ENCODE assay signal across 10 mouse cellular contexts in the genomic region with DNA sequence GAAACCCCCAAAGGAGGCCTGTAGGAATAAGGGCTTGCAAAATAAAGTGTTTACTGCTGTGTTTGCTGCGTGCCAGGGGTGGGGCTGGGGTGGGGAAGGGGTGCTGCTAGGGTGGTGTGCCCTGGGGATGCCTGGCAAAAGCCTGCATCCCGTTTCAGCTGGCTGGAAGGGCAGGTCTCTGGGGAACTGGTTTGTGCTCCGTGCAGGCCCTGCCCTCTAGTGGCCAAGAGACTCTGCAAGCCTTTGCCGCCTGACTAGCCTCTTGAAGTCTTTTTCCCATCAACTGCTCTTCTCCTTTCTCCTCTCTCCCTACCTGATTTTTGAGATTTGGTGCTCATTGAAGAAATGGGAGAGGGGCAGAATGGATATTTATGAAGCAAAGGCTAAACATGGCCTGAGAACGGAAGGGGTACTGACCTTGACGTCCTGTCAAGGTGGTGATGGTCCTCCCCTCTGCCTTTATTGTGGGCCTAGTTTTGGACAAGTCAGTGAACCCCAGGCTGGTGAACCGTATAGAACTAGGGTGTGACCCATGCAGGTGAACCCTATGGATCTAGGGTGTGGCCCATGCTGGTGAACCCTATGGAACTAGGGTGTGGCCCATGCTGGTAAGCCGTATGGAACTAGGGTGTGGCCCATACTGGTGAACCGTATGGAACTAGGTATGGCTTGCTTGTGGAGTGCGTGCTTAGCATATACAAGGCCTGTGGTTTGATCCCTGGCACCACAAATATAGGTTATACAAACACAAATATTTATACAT. TPM values are rescaled to one million over a fixed set of nuclear protein-coding genes. Genes with fewer than 3 reads are reported as not detected.
DNase-seq lines count a peak whose midpoint lies in the region; ATAC-seq and TF ChIP-seq lines count a peak whose summit lies in the region.
"Had no signal": no experiment of that assay in that cellular context is flagged by ENCODE, and none has a peak within 500 bp of the region (broad histone marks: within the 10 kb centered on the region; RNA-seq: fewer than 3 reads in every experiment).

No protein-coding gene starts in this region.

- H3K79me2 ChIP-seq in CH12.LX (replicated peaks; ENCODE audit: control insufficient read depth, extremely low read depth, insufficient read depth, poor library complexity, severe bottlenecking), result no peaks in the 10 kb centered on the region

- H3K9me3 ChIP-seq in CH12.LX (replicated peaks; ENCODE audit: low read length), result no peaks in the 10 kb centered on the region
- H3K9me3 ChIP-seq in liver, embryonic 13.5 days (replicated peaks), result no peaks in the 10 kb centered on the region
- H3K9me3 ChIP-seq: heart, embryonic 15.5 days; stomach, embryonic 15.5 days had no signal

- H3K9ac ChIP-seq in CH12.LX (ENCODE audit: insufficient read depth, low read depth), result no peak overlapping the region
- no peak overlapping the region for H3K9ac ChIP-seq in liver, embryonic 13.5 days
- H3K9ac ChIP-seq: heart, embryonic 15.5 days; stomach, embryonic 15.5 days had no signal

- H3K27me3 ChIP-seq in CH12.LX (replicated peaks), result peaks cover 2% of the 10 kb centered on the region
- H3K27me3 ChIP-seq in liver, embryonic 13.5 days, result no peaks in the 10 kb centered on the region
- H3K27me3 ChIP-seq: stomach, embryonic 15.5 days had no signal

- TF ChIP-seq CTCF in CH12.LX (conservative IDR thresholded peaks at IDR 0.05 in 1 of 2, IDR thresholded peaks at IDR 0.05 in 1 of 2; ENCODE audit: low read depth in 2 of 2, low read length in 2 of 2), result peak; percentile 63 to 91; a peak in 3 of 4 replicates

- 34% methylated on average over 10 of the region's 10 CpGs for WGBS in liver, embryonic 13.5 days (ENCODE audit: insufficient replicate concordance)

- peaks cover 3% of the 10 kb centered on the region in 2 experiments; a peak in 2 of 4 replicates for H3K4me1 ChIP-seq in CH12.LX (ENCODE audit: control insufficient read depth in 1 of 2, insufficient read depth in 2 of 2)
- no peaks in the 10 kb centered on the region for H3K4me1 ChIP-seq in liver, embryonic 13.5 days (replicated peaks)
- H3K4me1 ChIP-seq: stomach, embryonic 15.5 days had no signal

- DNase-seq in CH12.LX (ENCODE audit: extremely low read depth), result peak; percentile 52
- DNase-seq in gastrocnemius, postnatal 36 days, result peak; percentile 41 to 49
- peak; percentile 87 for DNase-seq in kidney, postnatal 10 days
- DNase-seq in liver, embryonic 13.5 days, result peak; percentile 23
- peak; percentile 59 for DNase-seq in yolk sac, embryonic 10.5 days (ENCODE audit: low spot score)

- H3K36me3 ChIP-seq in CH12.LX (replicated peaks in 1 of 2; ENCODE audit: control insufficient read depth in 1 of 2, insufficient read depth in 1 of 2, low read length in 1 of 2), result no peaks in the 10 kb centered on the region
- no peaks in the 10 kb centered on the region for H3K36me3 ChIP-seq in liver, embryonic 13.5 days
- H3K36me3 ChIP-seq: heart, embryonic 15.5 days; stomach, embryonic 15.5 days had no signal

- intact Hi-C loops in gastrocnemius, postnatal 36 days (cut with DNase I), result loop anchor here (2.0 kb wide), 2 partner anchors 108 to 248 kb away; no protein-coding TSS in a partner anchor

- H3K4me2 ChIP-seq in CH12.LX (ENCODE audit: insufficient read depth, low read depth, poor library complexity, severe bottlenecking), result no peak overlapping the region
- H3K4me2 ChIP-seq in liver, embryonic 13.5 days, result no peak overlapping the region
- H3K4me2 ChIP-seq: heart, embryonic 15.5 days; stomach, embryonic 15.5 days had no signal

- TF ChIP-seq POLR2A in CH12.LX (IDR thresholded peaks at IDR 0.05; ENCODE audit: low read depth, low read length), result no peak

- dilution Hi-C loops in CH12.LX (cut with MboI; ENCODE audit: extremely low pct_ligation_motif_present, extremely low pct_unique_long_range_greater_than_20kb, low sequenced_read_pairs), result no loop called here

- TF ChIP-seq RAD21 in CH12.LX (IDR thresholded peaks at IDR 0.05; ENCODE audit: low read depth, low read length), result peak; percentile 79

- no peak overlapping the region for H3K4me3 ChIP-seq in CH12.LX (replicated peaks in 1 of 3; ENCODE audit: low read depth in 2 of 3, low read length in 2 of 3, poor library complexity in 1 of 3)
- no peak overlapping the region for H3K4me3 ChIP-seq in liver, embryonic 13.5 days (replicated peaks)
- H3K4me3 ChIP-seq: heart, embryonic 15.5 days; stomach, embryonic 15.5 days had no signal

- ATAC-seq in activated CD4-positive, CD25-positive, alpha-beta regulatory T cell, adult 4 months, result peak; percentile 52
- peak; percentile 73 for ATAC-seq in common myeloid progenitor, adult 5-6 weeks (replicated peaks; ENCODE audit: low read depth, poor library complexity, severe bottlenecking)
- no peak for ATAC-seq in liver, embryonic 13.5 days (ENCODE audit: low read depth)
- ATAC-seq in neutrophil, adult 5-6 weeks (ENCODE audit: extremely low read depth, insufficient number of reproducible peaks, low FRiP score, poor library complexity, severe bottlenecking), result peak; percentile 32; the same call in 1 of the 2 replicates

- in situ Hi-C loops in CH12.LX (cut with MboI; ENCODE audit: low pct_ligation_motif_present, low pct_unique_long_range_greater_than_20kb, low sequenced_read_pairs), result no loop called here

- no peak overlapping the region for H3K27ac ChIP-seq in CH12.LX (ENCODE audit: insufficient read depth, low read depth)
- no peak overlapping the region for H3K27ac ChIP-seq in liver, embryonic 13.5 days
- H3K27ac ChIP-seq: heart, embryonic 15.5 days; stomach, embryonic 15.5 days had no signal

- no peak for TF ChIP-seq EP300 in CH12.LX (IDR thresholded peaks at IDR 0.05; ENCODE audit: low read length)

TF ChIP-seq in CH12.LX, 34 proteins besides CTCF, POLR2A, EP300 and RAD21:
- 0 out of 2 replicates have a peak, but pooled peaks have one; percentile 8 for TF ChIP-seq ELF1 (IDR thresholded peaks at IDR 0.05; ENCODE audit: low read depth, low read length)
- TF ChIP-seq MEF2A (IDR thresholded peaks at IDR 0.05; ENCODE audit: borderline replicate concordance, low read depth, low read length), result no peak
- TF ChIP-seq MYC (IDR thresholded peaks at IDR 0.05; ENCODE audit: low read depth, low read length), result no peak
- TF ChIP-seq USF2 (conservative IDR thresholded peaks at IDR 0.05; ENCODE audit: low read depth, low read length), result no peak
- peak; percentile 31; the same call in 1 of the 2 replicates for TF ChIP-seq IRF4 (IDR thresholded peaks at IDR 0.05; ENCODE audit: low read depth, low read length)
- TF ChIP-seq GABPA (IDR thresholded peaks at IDR 0.05; ENCODE audit: insufficient replicate concordance, low read depth, low read length), result no peak
- 0 out of 2 replicates have a peak, but pooled peaks have one; percentile 20 for TF ChIP-seq KAT2A (IDR thresholded peaks at IDR 0.05; ENCODE audit: insufficient replicate concordance, low read length)
- TF ChIP-seq SMC3 (IDR thresholded peaks at IDR 0.05; ENCODE audit: low read depth, low read length), result peak; percentile 84

RNA-seq across cellular contexts. Expression of gene Acp6, which starts 26.7 kb away (rescaled TPM):
- 7.5 and 12.5 TPM in 2 replicates for total RNA-seq in CH12.LX (2012; rRNA removed)
- total RNA-seq in CH12.LX (2014; rRNA removed), result 12.1 and 12.2 TPM in 2 replicates
- 10.3 and 10.8 TPM in 2 replicates for polyA plus RNA-seq in CH12.LX (2012; ENCODE audit: insufficient read length, low read depth)
- polyA plus RNA-seq in activated CD4-positive, CD25-positive, alpha-beta regulatory T cell, adult 4 months (2017; shearing (Covaris generic)), result 10 to 100 TPM; 29.4 to 32.1 TPM
- total RNA-seq in common myeloid progenitor, adult 5-6 weeks (2017), result 26.3 and 27.3 TPM in 2 replicates
- total RNA-seq in gastrocnemius, postnatal 36 days (2021), result 10 to 100 TPM; 20.5 to 20.6 TPM
- 19.1 and 22.1 TPM in 2 replicates for polyA plus RNA-seq in liver, embryonic 13.5 days (2015; fragmentation: Nextera tagmentation; extraction: Ambion mirVana)
- 23.9 and 39.8 TPM in 2 replicates for total RNA-seq in neutrophil, adult 5-6 weeks (2017)

Comparison
In these comparisons a context has a peak if more than half of its experiments do, and no peak if none do; other contexts are left out.
1. DNase-seq: peak in every context shown above with its lines; median percentile 87 in kidney, postnatal 10 days; 59 in yolk sac, embryonic 10.5 days; 52 in CH12.LX; 45 in gastrocnemius, postnatal 36 days; 23 in liver, embryonic 13.5 days.